Mouse (Mus musculus) retina, postnatal 1 day (tissue): ENCODE results near the gene Ammecr1.
A peak's percentile ranks its signal among the peaks of the same experiment; 100 is the strongest.

Source experiments
- DNase-seq: peaks from one replicate; pipeline ENCODE4 v3.0.0-alpha.2; 2012

The Ammecr1 gene

DNA sequence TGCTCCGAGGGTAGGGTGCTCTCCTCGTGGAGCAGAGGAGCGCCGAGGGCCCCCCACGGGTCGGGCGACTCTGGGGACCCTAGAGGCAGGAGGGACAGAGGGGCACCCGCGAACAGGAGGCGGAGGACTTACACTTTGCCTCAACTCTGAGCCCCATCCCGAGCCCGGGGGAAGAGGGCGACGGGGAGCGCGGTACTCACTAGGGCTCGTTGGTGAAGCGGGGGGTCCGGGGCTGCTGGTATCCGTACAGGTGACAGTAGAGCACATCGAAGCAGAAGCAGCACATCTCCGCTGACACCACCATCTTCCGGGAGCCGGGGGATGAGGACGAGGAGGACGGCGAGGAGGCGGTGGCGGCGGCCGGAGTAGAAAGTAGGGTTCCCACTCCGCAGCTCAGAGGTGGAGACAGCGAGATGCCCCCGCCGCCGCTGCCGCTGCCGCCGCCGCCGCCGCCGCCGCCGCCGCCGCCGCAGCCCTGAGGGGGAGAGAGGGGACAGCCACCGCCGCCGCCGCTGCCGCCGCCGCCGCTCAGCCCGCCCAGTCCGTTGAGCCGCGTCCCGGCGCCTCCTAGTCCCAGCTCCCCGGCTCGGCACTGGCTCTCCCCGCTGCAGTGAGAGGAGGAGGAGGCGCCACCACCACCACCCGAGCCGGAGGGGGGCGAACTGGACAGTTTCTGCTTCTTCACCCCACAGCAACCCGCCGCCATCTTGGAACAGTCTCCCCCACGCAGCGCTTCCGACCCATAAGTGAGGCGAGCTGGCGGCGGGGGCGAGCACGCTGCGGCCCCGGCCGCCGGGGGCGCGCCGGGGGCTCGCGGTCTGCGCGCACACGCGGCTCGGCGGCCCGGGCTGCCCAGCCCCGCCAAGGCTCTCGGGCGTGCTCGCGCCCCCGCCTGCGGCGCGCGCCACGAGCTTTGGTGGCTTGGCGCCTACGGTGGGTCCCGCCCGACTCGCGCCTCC is at the start of gene Ammecr1:
Gene Ammecr1, minus strand, starts transcription at position 721 of the 959 bp plus-strand sequence.
- peak; percentile 90 for DNase-seq

DNA sequence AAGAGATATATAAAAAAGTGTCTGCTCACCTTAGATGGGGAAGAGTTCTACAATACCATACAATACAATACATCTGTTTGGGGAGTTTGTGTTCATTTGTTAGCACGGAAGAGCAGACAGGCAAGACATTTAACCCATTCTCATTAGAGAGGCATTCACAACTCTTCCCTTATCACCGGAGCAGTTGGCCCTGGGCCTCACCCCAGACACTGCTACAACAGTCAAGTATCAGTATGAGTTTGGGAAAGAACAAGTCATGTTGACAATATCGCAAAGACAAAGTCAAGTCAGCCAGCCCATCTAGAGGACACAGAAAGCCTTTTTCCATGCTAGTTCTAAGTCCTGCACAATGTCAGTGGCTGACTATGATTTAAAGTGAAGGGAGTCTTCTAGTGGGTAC is 47.6 kb upstream of the Ammecr1 start:
- no peak for DNase-seq

DNA sequence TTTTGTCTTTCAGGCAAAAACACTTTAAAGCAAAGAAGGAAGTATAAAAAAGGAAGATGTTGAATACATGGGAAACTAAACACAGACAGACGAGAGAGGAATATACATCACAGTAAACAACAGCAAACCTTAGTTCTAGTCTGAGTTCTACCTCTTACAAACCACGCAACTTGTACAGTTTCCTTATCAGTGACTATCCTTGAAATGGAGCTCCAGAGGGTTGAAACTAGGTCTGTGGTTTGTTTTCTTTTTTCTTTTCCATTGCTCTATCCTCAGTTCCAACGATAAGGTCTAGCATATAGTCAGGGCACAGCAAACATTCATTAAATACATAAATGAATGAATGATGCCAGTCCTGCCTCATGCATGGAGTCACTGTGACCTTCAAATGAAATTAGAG is 45.8 kb upstream of the Ammecr1 start:
- DNase-seq: no peak

DNA sequence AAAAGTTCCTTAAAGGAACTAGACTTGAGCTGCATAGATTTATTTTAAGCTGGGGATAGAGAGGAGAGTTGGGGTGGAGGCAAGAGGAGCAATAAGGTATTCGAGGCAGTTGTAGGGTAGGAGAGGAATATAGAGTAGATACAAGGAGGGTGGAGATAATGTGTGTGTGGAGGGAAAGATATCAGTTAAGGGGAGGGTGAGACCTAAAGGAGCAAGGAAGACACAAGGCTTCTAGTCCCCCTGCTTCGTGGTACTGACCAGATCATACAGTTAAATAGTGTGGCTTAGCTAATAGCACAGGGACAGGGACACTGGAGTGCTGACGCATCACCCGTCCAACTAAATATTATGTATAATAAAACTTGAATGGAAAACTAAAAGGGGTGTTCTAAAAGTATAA is 45.3 kb upstream of the Ammecr1 start:
- no peak for DNase-seq

DNA sequence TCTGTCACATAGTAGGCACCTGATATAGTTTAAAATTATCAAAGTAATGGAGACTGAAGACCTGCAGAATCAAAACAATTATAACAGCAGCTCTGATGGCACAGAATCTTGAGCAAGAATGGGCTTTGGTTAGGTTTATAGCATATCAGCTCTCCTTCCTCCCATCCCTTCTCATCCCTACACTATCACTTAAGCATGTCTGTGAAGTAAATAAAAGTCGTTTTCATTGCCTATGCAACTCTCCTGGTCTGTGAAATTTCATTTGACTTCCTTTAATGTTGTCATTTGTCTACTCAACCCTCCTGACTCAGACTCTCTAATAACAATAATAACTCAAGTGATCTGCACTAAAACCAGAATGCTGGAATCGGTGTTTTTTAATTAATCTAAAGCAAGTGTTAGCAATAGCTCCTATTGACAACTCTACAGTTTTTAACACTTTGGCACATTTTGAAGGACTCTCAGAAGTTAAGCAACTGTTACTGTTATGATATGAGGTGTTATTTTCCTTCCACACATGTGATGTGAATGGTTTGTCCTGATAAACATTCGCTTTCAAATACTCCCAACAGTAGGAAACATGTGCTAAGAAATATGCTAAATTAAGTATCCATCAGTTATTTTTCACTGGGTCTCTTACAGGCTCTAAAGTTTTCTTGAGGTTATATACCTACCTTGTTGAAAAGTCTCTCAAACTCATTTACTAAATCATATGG is 37.8 kb upstream of the Ammecr1 start:
- no peak for DNase-seq

DNA sequence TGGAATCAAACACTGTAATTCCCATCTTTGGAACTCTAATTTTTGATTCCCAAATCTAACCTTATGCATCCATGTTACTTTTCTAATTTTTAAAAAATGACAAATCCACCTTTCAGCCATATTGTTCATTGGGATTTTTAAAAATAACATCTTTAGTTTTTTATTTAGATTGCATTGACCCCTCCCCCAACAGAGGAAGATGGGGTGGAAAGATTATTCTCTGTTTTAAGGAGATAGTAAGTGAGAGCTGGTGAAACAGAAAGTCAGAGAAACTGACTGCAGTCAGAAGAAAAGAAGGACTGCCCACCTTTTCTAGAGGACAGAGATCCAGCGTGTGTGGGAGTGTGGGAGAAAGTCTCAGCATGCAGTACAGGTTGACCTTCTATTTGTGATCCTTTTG is 30.7 kb upstream of the Ammecr1 start:
- no peak for DNase-seq

DNA sequence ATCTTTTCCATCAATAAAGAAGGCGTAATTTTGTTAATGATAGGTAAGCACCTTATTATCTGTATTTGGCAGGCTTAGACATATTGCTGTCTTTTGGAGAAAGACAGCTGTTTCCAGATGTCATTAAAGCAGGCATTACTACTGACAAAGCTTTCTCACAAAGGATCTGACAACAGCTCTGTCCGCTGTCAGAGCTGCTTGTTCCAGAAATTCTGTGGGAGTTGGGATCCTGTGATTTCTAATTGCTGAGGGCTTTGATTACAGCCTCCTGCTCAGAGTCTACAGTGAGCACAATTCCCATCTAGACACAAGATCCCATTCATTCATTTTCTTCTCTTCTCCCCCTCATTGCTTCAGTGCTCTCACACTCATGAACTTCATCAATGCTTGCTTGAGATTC is 28.0 kb upstream of the Ammecr1 start:
- no peak for DNase-seq

DNA sequence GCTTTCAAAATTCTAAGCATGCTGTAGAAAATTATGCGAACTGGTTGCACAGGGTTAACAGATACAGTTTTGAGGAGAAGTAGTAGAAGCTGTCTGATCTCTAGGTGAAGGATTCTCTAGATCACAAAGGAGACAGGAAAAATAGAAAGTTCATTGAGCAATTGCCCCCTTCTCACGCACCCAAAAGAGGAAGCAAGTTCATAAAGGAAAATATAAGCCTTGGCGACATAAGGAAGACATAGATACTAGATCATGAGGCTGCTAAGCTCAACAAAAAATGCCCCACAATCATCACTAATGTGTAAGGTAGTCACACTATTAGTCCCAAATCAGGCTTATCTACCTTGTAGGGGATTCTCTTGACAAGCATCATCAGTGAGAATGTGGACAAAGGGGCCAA is 17.6 kb upstream of the Ammecr1 start:
- DNase-seq: no peak

DNA sequence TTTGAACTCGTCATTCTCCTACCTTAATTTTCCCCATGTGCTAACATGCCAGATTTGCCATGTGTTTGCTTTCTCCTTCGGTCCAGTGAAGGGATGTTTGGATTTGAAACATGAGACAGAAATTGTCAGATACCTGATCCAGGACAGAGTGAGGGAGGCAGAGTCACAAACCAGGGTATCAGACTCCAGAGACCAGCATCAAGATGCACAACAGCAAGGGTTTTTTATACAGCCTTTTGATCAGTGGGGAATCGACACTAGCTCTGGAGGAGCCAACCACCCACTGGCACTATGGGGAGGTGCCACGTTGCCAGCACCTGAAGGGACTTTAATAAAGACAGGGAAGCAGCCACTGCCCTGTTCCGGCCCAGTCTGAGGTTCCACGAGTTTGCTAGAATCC is 17.1 kb upstream of the Ammecr1 start:
- no peak for DNase-seq

DNA sequence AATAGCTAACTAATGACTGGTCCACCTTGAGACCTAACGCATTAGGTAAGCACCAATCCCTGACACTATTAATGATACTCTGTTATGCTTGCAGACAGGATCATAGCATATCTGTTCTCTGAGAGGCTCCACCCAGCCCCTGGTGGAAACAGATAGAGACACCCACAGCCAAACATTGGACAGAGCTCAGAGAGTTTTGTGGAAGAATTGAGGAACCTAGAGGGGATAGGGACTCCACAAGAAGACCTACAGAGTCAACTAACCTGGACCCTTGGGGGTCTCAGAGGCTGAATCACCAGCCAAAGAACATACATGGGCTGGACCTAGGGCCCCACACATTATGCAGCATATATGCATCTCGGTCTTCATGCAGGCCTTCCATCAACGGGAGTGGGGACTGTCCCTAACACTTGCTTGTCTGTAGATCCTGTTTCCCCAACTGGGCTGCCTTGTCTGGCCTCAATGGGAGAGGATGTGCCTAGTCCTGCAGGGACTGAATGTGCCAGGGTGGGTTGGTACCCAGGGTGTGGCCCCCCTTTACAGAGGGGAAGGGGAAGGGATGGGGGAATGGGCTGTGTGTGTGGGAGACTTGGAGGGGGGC is 15.1 kb upstream of the Ammecr1 start:
- no peak for DNase-seq

DNA sequence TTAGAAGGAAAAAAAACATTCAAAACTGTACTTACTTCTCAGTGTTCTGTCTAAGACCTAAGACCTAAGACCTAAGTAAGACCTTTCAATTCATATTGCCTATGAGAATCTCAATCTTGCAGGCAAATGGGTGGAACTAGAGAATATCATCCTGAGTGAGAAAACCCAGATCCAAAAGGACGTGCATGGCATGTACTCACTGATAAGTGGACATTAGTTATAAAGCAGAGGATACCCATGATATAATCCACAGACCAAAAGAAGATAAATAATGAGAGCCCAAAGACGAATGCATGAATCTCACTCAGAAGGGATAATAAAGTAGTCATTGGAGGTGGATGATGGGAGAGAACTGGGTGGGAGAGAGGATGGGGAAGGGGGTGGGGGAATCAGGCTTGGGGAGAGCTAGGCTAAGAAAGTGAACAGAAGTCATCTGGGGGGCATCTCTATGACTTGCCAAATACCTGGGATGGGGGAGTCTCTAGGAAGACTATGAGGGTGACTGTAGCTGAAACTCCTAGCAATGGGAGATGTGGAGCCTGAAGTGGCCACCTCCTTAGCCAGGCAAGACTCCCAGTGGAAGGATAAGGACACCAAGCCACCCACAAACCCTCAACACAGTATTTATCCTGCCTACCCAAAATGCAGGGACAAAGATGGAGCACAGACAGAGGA is 14.5 kb upstream of the Ammecr1 start:
- DNase-seq: no peak

DNA sequence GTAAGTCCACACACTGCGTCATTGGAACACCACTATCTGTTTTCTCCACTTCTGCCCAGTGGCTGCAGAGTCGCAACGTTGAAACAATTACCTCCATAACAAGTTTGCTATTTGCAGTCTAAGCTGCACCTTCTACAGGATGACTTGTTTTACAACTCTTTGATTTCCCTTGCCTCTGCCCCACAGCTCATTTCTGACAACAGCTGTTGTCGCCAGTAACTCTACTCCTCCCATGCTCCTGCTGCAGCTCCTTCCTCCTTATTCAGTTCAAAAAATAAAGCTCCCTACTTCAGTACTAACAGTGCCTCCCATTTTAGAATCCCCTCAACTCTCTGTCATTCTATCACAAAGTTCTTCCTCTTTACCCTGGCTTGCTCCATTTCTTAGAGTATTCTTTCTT is 12.7 kb upstream of the Ammecr1 start:
- DNase-seq: no peak

DNA sequence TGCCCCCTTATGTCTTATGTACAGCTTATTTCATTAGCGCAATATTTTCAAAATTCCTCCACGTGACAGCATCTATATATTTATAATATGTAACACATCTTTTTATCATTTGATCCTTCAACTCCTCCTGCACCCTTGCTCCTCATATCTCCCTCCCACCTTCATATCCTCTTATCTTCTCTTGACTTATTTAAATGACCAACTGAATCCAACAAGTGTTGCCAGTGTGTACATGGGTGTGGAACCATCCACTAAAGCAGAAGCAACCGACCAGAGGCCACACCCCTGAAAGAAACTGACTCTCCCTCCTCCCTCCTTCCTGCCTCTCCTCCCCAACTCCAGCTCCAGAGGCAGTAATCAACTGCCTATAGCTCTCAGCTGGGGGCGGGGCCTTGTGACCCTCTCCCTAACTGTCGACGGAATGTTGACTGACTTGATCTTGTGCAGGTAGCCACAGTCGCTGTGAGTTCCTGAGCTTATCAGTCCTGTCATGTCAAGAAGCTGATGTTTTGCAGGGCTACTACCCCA is 6.0 kb upstream of the Ammecr1 start:
- no peak for DNase-seq

DNA sequence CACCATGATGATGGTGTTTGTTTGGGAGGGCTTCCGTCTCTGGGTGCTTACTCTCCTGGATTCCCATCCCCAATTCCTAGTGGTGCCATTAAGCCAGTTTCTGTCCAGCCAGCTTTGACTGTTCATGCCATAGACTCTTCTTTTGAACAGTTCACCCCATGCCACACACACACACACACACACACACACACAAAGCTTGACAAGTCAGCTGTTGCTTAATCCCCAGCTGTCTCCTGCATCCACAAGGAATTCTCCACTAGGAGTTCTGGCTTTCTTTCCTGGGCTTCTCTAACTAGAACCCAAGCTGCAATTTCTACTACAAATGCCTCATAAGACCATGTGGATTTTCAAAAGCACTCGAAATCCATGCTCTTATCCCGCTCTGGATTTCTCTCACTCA is 5.2 kb upstream of the Ammecr1 start:
- no peak for DNase-seq

DNA sequence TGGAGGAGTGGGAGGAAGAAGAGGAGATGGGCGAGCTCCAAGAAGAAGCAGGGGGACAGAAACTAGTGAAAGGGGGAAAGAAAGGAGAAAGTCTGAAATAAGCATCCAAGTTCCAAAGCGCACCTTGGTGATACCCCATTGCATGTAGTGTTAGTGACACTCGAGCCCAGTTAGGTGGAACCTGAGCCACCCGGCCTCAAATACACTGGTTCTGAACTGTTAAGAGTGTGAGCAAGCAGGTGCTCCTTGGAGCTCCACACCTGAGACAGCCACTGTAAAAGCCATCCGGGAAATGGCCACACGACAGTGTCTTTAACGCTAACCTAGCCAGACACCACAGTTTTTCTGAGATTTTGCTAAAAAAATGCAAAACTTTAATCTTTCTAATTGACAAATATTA is 539 bp upstream of the Ammecr1 start:
- no peak for DNase-seq

DNA sequence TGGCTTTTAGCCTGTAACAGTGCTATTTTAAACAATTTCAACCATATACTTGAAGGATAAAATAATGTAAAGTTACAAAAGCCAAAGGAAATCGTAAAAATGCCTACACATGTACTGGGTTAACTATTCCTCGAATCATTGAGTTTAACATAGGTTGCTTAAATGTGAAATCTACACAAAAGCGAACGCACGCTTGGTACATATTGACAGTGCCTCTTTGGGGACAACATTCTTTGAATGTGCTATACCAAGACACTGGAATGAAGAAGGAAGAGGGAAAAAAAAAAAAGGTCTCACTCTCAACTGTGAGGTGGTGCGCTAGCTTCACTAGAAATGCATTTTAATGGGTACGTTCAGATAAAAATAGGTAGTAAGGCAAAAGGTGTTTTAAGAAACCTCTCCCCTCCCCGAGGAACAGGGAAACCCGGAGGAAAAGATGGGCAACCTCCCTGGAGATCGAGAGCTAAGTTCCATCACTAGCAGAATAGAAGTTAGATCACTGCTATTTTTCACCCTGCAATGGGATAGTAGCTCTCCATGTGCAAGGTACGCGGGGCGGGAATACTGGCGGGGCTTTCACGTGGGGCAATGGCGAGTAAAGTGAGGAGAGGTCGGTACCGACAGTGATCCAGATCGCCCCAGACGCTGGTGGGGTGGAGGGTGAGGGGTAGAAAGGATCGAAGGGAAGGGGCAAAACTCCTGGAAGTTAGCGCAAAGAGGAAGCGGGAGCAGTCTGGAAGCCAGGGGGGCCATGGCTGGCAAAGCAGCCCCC is 1.1 kb downstream of the Ammecr1 start:
- no peak for DNase-seq

DNA sequence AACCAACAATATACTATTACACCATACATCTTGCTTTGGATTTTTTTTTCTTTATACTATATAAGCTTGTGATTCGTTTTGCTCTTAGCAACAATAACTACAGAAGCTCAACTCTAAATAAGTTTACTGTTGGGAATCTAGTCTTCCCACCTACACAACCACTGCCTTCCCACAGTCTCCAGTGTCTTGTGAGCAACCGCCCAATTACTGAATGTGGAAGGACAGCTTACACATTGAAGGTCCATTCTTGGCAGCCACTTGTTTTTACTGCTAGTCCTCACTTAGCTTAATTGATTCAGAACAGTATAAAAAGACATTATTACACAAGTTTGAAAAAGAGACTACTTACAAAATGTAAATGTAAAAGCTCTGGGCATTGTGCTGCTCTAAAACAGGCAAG is 6.1 kb downstream of the Ammecr1 start:
- no peak for DNase-seq

DNA sequence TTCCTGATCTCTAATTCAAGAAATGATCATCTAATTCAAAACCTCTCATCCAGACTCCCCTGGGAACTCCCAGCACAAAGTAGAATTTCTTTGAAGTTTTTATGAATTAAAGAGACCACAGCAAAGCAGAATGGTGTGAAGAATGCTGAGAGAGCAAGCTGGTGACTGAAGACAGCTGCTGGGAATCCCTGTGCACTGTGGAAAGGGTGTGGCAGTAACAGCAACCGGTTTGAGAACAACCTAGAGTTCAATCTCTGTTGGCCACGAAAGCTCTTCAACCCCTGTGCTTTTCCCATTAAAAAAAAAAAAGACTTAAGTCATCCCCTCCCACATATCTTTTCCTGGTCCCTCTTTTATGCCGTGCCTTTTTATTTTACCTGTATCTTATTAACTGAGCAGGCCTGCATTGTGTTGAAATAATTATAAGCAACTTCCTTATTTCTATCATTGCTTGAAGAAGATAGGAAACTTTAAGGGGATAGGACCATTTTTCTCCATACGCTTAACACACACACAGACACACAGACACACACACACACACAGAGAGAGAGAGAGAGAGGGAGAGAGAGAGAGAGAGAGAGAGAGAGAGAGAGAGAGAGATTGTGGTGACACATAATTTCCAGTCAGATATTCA is 6.7 kb downstream of the Ammecr1 start:
- no peak for DNase-seq

DNA sequence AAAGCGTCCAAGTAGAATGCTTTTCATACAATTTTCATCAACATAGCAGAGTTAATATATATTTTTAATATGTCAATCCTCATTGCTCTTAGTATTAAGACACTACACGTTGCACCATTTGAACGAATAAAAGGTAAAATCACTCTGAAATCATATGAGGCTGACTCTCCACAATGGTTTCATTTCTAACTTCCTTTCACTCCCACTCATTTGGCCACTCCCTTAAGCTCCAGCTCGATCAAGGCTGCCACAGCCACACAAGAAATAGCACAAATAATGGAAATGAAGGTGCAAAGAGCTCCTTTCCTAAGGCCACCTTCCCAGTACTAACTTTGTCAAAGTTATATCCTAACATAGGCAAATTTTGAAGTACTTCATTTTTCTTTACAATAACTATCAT is 38.1 kb downstream of the Ammecr1 start:
- DNase-seq: no peak

DNA sequence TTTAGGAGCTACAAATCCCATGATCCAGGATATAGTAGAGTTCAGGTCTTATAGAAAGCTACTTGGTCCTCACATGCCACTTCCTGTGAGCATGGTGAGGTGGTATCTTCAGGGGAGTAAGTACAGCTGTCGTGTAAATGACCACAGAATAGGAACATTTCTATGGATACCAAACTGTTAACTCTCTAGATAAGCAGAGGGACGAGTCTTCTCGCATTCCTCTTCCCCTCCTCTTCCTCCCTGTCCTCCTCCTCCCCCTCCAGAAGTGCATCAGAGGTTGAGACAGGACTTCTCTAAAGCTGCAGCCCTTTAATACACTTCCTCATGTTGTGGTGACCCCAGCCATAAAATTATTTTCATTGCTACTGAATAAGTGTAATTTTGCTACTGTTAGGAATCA is 49.1 kb downstream of the Ammecr1 start:
- DNase-seq: no peak

DNA sequence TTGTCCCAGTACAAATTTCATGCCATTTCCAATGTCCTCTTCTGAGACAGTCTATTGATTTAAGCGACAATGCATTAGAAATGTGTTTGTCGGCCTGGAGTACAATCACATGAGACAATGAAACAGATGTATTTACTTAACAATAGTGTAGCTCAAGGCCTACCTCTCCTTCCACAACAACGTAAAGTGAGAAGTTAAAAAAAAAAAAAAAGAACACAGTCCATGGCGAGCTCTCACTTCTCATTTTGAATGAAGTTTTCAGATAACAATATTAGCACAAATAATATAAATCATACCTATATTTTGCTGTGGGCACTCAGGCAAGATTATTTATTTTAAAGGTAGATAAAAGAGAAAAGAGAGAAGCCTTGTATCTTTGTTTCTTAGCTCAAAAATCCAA is 49.8 kb downstream of the Ammecr1 start:
- no peak for DNase-seq

DNA sequence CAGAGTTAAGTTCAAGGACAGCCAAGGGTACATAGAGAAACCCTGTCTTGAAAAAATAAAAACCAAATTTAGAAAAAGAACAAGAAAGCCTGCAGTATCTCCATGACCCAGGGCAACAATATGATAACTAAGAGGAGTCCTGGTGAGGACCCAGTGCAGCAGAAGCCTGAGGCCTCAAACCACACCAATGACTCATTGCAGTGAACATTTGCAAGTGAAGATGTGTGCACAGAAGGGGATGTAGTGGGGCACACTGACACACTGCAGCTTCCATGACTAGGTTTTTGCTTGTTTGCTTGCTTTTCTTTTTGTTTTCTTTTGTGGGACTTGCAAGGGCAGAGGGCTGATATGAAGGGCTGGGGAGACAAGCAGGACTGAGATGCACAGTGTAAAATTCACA is 52.3 kb downstream of the Ammecr1 start:
- DNase-seq: no peak
